Mouse (Mus musculus): ENCODE results near the gene Tcf15.

- TF ChIP-seq CTCF (conservative IDR thresholded peaks at IDR 0.05; ENCODE audit: insufficient read depth, insufficient read length, low read depth, low read length) = no peak
- TF ChIP-seq POLR2A (IDR thresholded peaks at IDR 0.05; ENCODE audit: low read depth, low read length) = no peak
These were observed 1.3 kb upstream of the Tcf15 start for GRCm38 (mm10) chr2:152142046-152142445.
